Mouse (Mus musculus): ENCODE measurements at regions not wholly inside any gene's neighbourhood (a gene's known extent, or its start where the extent isn't known, plus 50 kb on each side); places are given as distances from the start of the nearest gene placed in this dataset.

DNA sequence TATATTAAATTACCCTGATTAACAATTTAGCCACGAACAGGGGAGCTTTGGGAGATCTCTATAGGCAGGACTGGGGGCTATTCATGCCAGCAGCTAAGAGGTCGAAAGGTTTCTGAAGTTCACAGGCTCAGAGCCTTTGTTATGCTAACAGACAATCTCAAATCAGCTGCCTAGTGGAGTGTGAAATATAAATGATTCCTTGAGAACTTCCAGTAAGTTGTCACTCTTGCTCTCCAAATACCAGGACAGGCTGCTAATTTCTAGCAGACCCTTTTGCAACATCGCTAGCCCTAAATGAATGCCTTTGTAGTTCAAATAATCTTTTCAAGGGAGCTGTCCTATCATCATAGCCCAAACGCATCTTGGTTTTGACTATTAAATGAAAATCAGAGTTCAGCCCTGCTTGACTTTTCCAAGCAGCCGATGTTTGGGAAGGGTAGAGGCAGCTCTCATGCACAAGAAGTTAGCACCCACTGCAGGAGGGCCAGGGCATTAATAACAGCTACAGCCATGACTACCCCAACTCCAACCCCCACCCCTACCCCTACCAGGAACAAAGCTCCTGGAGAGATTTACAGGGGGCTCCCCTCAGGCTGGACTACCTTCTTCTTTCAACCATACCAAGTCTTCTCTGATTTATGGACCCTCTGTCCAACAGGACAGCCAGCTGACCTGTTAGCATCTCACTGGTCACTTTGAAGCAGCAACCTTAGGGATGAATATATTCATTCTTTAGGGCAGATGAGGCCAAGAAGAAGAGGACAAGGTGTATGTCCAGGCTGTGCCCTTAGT, 162.2 kb upstream of the Tmem161b start:
- TF ChIP-seq CTCF (IDR thresholded peaks at IDR 0.05; ENCODE audit: low read depth), result no peak
- no peak for TF ChIP-seq EP300 (IDR thresholded peaks at IDR 0.05; ENCODE audit: low read depth)

All from liver, embryonic 14.5 days (tissue).